ENCODE assay signal across 19 mouse cellular contexts in the genomic region with DNA sequence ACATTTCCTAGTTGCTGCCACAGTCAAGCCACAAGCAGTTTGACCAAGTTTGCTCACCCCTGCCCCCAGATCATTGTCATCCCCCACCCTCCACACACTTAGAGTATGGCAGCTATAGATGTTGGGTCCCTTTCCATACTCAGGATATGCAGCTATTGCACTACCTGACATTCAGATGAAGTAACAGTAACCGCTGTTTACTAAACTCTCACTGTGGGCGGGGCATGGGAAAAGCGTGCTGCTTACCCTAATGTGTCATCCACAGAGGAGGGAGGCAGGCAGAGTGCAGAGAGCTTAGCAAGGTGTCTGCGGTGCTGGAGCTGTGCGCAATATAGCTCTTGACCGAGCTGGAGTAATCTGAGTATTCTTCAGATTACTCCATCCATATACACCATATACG. TPM values are rescaled to one million over a fixed set of nuclear protein-coding genes. Genes with fewer than 3 reads are reported as not detected.
DNase-seq lines count a peak whose midpoint lies in the region; ATAC-seq lines count a peak whose summit lies in the region.
"Had no signal": no experiment of that assay in that cellular context is flagged by ENCODE, and none has a peak within 500 bp of the region (broad histone marks: within the 10 kb centered on the region; RNA-seq: fewer than 3 reads in every experiment).

No protein-coding gene starts in this region.

- 97% methylated on average over 7 of the region's 7 CpGs for WGBS in hindbrain, embryonic 13.5 days

- DNase-seq in adrenal gland, postnatal 14 days = peak; percentile 47
- no peak for DNase-seq in adrenal gland, postnatal 10 days
- DNase-seq in 416B (ENCODE audit: low read depth) = peak; percentile 59
- peak; percentile 64 for DNase-seq in T-cell, adult 2 months (ENCODE audit: low spot score)
- no peak for DNase-seq in right cerebral cortex, postnatal 14 days
- no peak for DNase-seq in yolk sac, embryonic 10.5 days (ENCODE audit: low spot score)
- DNase-seq: cerebellum, adult 8-10 months; gastrocnemius, postnatal 25 days; kidney, adult 9 months; kidney, postnatal 25 days; thymus, adult 18-20 months had no signal

- no peaks in the 10 kb centered on the region for H3K36me3 ChIP-seq in hindbrain, embryonic 13.5 days
- H3K36me3 ChIP-seq: embryonic facial prominence, embryonic 10.5 days; forebrain, embryonic 12.5 days; lung, embryonic 15.5 days; neural tube, embryonic 13.5 days; stomach, embryonic 15.5 days had no signal

- no peak overlapping the region for H3K9ac ChIP-seq in hindbrain, embryonic 13.5 days
- H3K9ac ChIP-seq: forebrain, embryonic 12.5 days; liver, embryonic 14.5 days; lung, embryonic 15.5 days; neural tube, embryonic 13.5 days; stomach, embryonic 15.5 days had no signal

- ATAC-seq in megakaryocyte, adult 5-6 weeks (ENCODE audit: poor library complexity, severe bottlenecking) = peak; percentile 69
- no peak for ATAC-seq in hindbrain, embryonic 13.5 days (ENCODE audit: low FRiP score)

- no peak overlapping the region for H3K4me2 ChIP-seq in hindbrain, embryonic 13.5 days
- H3K4me2 ChIP-seq: forebrain, embryonic 12.5 days; lung, embryonic 15.5 days; neural tube, embryonic 13.5 days; stomach, embryonic 15.5 days had no signal

- H3K9me3 ChIP-seq in hindbrain, embryonic 13.5 days = no peaks in the 10 kb centered on the region
- H3K9me3 ChIP-seq: embryonic facial prominence, embryonic 10.5 days; forebrain, embryonic 12.5 days; lung, embryonic 15.5 days; neural tube, embryonic 13.5 days; stomach, embryonic 15.5 days had no signal

- peaks cover 36% of the 10 kb centered on the region for H3K4me1 ChIP-seq in hindbrain, embryonic 13.5 days (replicated peaks)

- no peaks in the 10 kb centered on the region for H3K27me3 ChIP-seq in hindbrain, embryonic 13.5 days
- H3K27me3 ChIP-seq: forebrain, embryonic 12.5 days; lung, embryonic 15.5 days; neural tube, embryonic 13.5 days; stomach, embryonic 15.5 days had no signal

- no peak overlapping the region for H3K4me3 ChIP-seq in hindbrain, embryonic 13.5 days
- H3K4me3 ChIP-seq: embryonic facial prominence, embryonic 10.5 days; forebrain, embryonic 12.5 days; lung, embryonic 15.5 days; neural tube, embryonic 13.5 days; stomach, embryonic 15.5 days had no signal

- H3K27ac ChIP-seq in hindbrain, embryonic 13.5 days = no peak overlapping the region
- H3K27ac ChIP-seq: embryonic facial prominence, embryonic 10.5 days; forebrain, embryonic 12.5 days; liver, embryonic 14.5 days; lung, embryonic 15.5 days; neural tube, embryonic 13.5 days; stomach, embryonic 15.5 days had no signal

RNA-seq across cellular contexts. Expression of a gene that starts 4.2 kb away (rescaled TPM):
- 53.1 and 57.6 TPM in 2 replicates for total RNA-seq in adrenal gland, postnatal 14 days (2021)
- total RNA-seq in adrenal gland, postnatal 10 days (2021) = 10 to 100 TPM; 42.3 to 45.6 TPM
- 52.0 and 54.7 TPM in 2 replicates for total RNA-seq in megakaryocyte, adult 5-6 weeks (2015)
- 58.9 and 61.4 TPM in 2 replicates for total RNA-seq in megakaryocyte, adult 5-6 weeks (2017)
- 7.6 and 8.4 TPM in 2 replicates for polyA plus RNA-seq in hindbrain, embryonic 13.5 days (2015; fragmentation: Nextera tagmentation; extraction: Ambion mirVana)

Comparison
In these comparisons a context has a peak if more than half of its experiments do, and no peak if none do; other contexts are left out.
1. DNase-seq: peak in adrenal gland, postnatal 14 days (single experiment), 416B (single experiment) and T-cell, adult 2 months (single experiment); none in adrenal gland, postnatal 10 days (single experiment), right cerebral cortex, postnatal 14 days (single experiment) and yolk sac, embryonic 10.5 days (single experiment).